Mouse (Mus musculus): ENCODE data around the gene Robo2.
"Not testable (repeated sequence)": the region's sequence is repeated elsewhere in the genome, so short reads cannot be mapped to it uniquely, and the experiment has no call there.

Robo2 gene

GRCm38 (mm10) chr16:74070628-74071027 lies 341.0 kb downstream of the Robo2 start:
- no peak for DNase-seq (ENCODE audit: low spot score)

GRCm38 (mm10) chr16:74065958-74066357 lies 345.7 kb downstream of the Robo2 start:
- no peak for DNase-seq (ENCODE audit: low spot score)

- DNase-seq (ENCODE audit: low spot score) = no peak
These were observed 349.7 kb downstream of the Robo2 start for GRCm38 (mm10) chr16:74061951-74062350.

DNA sequence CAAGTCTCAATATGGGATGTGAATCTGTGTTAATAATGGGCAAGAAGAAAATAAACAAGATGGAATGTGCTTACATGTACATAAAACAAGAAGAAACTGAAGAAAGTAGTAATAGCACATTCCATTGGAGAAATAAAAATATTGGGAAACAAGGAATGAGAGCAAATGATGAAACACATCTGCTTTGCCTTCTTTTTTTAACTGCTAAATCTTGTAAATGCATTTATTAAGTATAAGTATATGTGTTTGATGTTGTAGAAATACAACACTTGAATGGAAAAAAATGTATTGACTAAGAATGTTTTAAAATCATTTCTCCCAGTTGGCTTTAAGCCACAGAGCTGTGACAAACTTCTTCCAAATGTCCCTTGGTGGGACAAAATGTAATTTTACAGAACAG lies 350.1 kb downstream of the Robo2 start:
- DNase-seq (ENCODE audit: low spot score) = no peak

DNA sequence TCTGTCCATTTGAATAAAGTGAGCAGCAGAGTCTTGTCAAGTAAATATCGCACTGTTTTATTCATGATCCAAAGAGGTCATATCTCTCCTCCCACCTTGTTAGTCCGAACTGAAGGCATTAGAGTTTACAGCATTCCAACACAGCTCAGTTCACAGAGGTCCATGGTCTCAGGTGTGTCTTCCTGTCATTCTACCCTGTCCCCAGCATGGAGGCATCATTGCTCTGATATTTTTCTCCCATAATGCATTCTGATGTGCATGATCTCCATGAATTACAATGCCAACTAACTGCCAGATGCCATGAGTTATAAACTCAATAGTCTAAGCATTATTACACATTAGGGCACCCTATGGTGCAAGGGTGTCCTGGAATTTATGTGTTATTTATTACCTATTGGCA lies 354.7 kb downstream of the Robo2 start:
- DNase-seq (ENCODE audit: low spot score) = no peak

DNA sequence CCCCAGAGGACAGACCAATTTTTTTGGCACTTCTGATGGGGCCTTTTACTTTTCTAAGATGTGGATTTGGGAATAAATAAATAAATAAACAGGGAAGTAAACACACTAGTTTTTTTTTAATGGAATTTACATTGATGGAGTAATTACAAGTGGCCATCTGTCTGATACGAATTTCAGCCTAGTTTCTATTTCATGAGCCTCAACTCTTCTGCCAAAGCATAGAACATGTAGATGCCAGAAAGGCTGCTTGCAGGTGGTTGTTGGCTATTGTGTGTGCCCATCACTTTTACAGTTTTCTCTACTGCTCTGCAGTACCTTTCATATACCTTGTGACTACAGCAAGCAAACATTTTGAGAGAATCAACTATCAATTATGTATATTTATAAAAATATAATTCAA lies 355.4 kb downstream of the Robo2 start:
- DNase-seq (ENCODE audit: low spot score) = no peak

DNA sequence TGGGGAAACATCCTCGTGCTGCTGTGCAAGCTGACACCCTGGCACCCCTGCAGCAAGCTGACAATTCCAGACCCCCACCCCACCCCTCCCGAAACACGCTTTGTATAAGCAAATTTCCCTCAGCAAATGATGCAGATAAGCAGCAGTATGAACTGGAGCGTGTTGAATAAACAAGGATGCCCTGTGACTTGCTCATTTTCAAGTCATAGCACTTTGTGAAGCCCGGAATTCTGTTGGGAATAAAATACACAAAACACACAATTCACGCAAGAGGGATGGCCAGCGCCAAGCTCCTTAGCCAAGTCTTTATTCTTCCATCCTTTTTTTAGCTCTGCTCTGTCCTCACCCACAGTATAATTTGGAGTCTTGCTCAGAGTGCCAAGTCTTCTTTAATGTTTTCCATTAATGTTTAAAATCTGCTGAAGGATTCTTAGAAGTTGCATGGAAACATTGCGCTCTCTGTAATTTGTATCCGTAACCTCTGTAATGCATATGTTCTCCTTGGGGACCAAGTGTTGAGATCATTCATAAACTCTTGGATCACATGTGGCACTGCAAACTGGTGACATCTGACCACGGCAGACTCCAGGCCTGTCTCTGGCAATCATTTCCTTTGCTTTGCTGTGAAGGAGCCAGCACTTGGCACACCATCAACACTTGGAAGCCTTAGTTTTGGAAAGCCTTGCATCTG lies 356.4 kb downstream of the Robo2 start:
- DNase-seq (ENCODE audit: low spot score) = no peak

DNA sequence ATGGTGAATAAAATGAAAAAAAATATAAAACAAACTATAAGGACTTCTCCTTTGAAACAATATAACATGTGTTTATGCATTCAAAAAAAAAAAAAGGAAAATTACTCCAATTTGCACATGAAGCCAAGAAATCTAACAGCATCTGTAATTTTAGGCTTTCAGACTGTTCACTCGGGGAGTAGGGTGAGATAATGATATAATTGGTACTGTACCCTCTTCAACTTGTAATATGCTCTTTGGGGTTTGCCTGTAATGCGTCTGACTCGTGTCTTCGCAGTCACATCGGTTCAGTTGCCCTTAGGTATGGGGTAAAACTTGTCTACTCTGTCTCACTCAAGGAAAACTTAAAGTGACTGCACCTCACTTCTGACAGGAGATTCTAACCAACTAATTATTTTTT lies 362.2 kb downstream of the Robo2 start:
- DNase-seq (ENCODE audit: low spot score) = no peak

DNA sequence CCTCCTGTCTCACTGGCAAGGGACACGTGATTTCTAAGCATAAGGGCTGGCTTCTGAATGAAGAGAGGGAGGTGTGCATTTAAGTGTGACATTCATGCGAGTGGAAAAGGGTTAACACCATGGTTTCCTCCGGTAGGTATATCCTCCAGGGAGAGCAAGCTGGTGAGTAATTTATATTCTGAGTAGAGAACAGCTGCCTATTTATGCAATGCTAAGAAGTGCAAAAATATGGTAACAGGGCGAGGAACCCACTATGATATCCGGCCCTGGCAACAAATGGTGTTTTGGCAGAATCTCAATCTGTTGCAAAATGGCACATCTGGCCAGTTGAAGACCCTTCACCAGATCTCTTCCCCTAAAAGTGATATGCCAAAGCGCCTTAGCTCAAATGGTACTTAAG lies 362.6 kb downstream of the Robo2 start:
- DNase-seq (ENCODE audit: low spot score) = no peak

DNA sequence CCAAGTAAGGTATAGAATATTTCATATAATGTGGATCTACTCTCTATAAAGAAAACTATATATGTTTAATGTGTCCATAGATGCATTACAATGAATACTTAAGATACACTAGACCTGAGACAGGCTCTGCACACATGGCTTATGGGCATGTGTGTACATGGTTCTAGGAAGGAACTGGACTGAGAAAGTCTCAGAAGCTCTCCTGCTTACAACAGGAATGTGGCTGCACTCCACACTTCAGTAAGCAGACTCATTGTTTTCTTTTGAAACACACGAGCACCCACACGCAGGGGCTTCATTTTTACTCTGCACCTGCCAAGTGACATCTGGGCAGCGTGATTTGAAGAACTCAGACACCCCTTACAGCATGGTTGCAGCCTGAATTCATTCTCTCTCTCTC lies 364.4 kb downstream of the Robo2 start:
- no peak for DNase-seq (ENCODE audit: low spot score)

- not testable (repeated sequence) for DNase-seq (ENCODE audit: low spot score)
These were observed 370.8 kb downstream of the Robo2 start for GRCm38 (mm10) chr16:74040797-74041196.

GRCm38 (mm10) chr16:74027822-74028221 lies 383.8 kb downstream of the Robo2 start:
- DNase-seq (ENCODE audit: low spot score) = no peak

DNA sequence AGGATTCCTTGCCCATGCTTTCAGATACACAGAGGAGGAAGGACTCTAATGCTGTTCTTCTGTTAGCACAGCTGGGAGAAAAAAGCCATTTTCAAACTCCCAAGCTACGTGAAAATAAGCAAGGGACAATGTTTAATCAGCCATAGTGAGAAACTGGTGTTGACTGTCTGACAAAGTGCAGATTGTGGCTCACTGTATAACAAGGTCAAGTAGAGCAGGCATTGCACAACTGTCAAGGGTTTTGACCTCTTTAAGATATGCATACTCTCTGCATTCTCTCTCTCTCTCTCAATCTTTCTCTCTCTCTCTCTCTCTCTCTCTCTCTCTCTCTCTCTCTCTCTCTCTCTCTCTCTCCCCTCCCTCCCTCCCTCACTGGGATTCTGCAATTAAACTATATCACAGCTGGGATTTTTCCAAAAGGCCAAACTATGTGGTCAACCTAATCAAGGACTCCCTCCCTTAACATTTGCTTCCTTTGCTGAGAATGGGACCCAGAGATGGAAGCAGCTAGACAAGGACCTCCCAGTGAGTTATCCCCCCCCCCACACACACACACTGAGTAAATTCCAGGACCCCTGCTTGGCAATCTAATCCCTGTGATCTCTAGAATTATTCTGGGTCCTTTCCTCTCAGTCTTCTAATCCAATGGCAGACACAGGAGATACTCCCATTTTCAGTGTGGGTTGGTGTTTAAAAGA lies 389.2 kb downstream of the Robo2 start:
- DNase-seq (ENCODE audit: low spot score) = no peak

DNA sequence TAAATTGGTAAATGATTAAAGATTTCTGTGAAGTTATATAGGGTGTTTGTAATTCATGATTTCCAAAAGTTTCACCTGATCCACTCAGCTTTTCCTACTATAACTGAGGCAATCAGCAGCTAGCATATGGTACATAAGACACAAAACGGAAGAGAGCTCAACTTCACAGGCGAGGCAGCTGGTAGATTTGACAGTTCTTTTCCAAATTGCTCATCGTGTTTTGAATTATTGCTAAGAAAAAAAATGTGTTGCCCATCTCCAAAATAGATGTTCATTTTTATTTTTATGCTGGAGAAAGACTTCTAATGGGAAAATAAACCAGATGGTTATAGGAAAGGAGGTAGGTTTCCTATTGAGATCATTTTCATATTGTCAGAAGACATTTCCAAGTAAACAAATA lies 405.9 kb downstream of the Robo2 start:
- no peak for DNase-seq (ENCODE audit: low spot score)

GRCm38 (mm10) chr16:74001331-74001730 lies 410.3 kb downstream of the Robo2 start:
- no peak for DNase-seq (ENCODE audit: low spot score)

DNA sequence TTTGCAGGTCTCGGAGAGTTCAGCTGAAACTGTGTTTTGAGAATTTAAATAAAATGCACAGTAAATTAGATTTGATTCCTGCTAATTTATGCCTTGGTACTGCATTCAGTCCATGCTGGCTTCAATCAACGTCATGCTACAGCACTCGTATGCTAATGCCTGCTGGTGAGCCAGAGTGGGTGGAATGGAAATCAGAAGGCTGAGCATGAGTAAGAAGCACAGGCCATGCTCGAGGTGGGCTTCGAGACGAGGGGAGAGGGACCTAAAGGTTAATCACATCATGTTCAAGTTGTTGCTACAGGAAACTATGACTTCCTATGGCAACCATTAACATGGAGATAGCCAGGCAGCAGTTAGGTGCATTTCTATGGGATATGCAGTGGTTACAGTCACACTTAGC lies 420.4 kb downstream of the Robo2 start:
- DNase-seq (ENCODE audit: low spot score) = no peak

DNA sequence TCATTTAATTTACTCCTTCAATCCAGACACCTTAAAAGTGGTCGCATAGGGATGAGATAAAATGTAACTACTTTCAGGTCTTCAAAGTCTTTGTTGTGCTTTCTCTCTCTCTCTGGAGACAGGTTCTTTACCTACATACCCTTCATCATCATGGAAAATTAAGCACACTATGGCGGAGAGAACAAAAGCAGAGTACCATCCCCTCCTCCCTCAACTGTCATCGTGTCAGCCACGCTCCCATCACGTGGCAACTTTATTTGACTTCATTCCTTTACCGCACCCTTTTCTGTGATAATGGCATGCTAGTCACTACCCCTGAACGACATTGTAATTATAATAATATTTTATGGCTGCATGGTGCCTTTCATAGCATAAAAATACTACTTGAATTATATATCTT lies 442.1 kb downstream of the Robo2 start:
- DNase-seq (ENCODE audit: low spot score) = no peak

- DNase-seq (ENCODE audit: low spot score) = no peak
These were observed 447.2 kb downstream of the Robo2 start for GRCm38 (mm10) chr16:73964366-73964926.

- no peak for DNase-seq (ENCODE audit: low spot score)
These were observed 452.1 kb downstream of the Robo2 start for GRCm38 (mm10) chr16:73959479-73959970.

- no peak for DNase-seq (ENCODE audit: low spot score)
These were observed 453.1 kb downstream of the Robo2 start for GRCm38 (mm10) chr16:73958524-73958846.

DNA sequence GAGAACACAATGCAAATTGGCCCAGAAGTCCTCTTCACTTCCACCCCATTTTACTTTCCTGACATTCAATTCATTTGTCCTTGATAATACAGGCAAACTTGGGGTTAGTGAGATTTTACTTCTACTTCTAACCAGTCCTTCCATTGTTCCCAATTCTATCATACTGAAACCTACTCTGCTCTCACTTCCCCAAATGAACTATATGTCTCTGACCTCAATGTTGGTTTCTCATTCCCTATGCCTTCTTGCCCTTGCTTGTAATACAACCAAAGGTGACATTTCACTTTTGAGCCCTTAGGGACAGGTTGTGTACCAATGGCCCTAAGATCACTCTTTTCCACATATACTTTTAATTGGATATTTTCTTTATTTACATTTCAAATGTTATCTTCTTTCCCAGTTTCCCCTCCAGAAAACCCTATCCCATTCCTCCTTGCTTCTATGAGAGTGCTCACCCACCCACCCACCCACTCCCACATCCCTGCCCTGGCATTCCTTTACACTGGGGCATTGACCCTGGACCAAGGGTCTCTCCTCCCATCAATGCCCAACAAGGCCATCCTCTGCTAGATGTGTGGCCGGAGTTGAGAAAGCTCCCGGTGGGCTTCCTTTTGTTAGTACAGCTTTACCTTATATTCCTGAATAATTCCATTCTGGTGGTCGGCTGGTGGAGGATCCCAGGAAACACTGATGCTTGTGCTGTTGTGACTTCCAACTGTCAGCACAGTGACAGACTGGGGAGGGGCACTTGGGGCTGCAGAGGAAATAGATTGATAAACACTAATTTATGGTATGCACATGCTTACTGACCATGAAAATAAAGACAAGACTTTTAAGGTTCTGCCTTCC lies 453.7 kb downstream of the Robo2 start:
- no peak for DNase-seq (ENCODE audit: low spot score)

GRCm38 (mm10) chr16:73946171-73946570 lies 465.5 kb downstream of the Robo2 start:
- DNase-seq (ENCODE audit: low spot score) = no peak

DNA sequence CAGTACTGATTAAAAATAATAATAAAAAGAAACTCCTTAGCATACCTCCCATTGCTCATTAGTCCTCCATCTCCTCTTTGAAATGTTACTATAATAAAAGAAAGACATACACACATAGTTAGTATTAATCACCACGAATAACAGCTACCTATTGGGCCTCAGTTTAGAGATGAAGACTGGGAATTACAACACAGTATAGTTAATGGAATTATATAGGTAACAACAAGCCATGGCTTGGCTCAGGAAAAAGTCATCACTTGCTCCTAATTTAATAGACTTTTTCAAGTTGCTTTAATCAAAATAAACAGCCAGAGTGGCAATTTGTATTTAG lies 471.4 kb downstream of the Robo2 start:
- DNase-seq (ENCODE audit: low spot score) = no peak
